Mouse (Mus musculus): Measurements from ENCODE around the gene Sec63.

Gene Sec63

DNA sequence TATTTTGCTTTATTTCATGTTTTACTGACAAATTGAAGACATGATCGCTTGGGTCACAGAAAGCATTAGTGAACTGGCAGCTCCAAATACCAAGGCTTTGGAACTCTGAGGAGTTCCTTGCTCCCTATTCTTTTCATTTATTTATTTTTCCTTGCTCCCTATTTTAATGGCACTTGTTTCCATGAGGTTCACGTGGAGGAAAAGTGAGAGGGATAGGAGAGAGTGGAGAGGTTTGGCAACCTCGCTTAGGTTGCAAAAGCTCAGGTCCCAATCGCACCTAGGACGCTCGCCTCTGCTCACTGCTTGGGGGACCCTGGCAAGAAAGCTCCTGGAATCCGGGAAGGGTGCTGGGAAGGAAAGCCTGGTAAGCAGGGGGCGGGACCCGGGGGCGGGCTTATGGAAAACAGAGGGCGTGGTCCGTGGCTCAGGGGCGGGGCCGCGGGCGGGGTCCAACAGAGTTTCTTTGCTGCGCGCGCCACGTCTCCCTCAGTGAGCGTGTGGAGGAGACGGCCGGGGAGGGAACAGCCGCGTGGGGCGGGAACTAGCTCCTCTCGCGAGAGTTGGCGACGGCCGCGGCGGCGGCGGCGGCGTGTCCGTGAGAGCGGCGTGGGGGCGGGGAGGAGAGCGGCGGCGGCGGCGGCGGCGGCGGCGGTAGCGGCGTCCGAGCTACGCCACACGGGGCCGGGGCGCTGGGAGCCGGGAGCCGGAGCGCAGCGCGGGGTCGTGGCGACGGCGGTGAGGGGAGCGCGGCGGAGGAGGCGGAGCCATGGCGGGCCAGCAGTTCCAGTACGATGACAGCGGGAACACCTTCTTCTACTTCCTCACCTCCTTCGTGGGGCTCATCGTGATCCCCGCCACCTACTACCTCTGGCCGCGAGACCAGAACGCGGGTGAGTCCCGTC lies at the start of gene Sec63:
Gene Sec63 (plus strand): TSS at position 498 of the 902 bp plus-strand sequence.
- peak; percentile 98 for DNase-seq (ENCODE audit: low spot score)

DNA sequence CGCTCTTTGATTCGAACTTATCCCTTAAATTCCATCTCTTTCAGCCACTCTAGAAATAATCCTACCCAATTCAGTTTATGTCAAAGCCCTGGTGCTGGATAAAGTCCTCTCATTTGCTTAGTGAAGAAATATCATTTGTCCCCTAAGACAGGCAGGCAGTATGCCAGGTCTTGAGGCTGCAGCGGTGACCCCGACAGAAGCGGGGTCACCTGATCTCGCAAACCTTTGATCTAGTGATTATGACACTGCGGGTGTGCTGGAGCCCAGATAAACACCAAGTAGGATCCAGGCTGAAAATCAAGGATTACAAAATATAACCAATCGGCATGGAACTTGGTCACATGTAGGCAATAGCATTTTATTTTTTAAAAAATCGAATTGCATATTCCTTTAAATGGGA lies 46.6 kb upstream of the Sec63 start:
- DNase-seq (ENCODE audit: low spot score): no peak

DNA sequence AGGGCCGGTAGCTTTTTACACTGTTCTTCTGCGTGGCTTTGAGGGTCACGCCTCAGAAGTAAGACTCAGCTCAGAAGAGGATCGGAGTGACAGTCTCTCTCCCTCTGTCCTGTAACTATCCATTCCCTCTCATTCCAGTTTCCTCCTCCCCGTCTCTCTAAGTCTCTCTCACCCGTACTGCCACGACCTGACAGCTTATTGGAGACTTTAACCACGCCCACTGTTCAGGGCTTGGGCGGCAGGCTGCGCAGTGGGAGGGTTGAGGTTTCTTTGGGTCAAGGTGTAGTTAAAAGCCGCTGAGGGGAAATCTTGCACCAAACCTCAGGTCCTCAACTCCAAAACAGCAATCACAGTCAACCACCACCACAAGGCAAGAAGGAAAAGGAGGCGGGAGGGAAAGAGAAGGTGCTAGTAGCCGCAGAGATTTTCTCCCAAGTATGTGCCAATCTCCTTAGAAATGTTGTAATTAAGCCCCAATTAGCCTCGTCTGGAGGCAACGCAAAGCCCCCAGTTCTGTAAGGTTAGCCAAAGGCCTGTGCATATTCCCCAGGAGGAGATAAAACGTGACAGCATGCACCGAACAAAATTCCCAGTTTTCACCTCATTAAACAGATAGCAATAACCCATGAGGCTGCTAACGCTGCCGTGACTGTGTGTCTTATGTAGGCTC lies 45.8 kb upstream of the Sec63 start:
- DNase-seq (ENCODE audit: low spot score): no peak

DNA sequence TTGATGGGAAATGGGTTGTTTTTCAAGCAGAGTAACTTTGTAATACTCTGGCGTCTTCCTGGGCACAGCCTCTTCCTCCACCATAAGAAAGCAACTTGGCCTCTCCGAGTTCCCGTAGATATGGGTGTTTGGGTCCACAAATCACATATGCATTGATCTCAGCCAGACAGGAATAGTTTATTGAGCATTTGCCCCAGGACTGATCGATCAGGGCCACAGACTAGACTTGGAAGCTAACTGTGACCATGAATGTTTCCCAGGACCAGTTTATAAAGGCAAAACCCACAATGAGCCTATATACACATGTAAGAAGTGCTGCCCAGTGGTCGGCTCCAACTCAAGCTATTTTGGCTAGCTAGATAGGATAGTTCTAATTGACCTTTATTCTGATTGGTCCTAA lies 39.2 kb upstream of the Sec63 start:
- no peak for DNase-seq (ENCODE audit: low spot score)

DNA sequence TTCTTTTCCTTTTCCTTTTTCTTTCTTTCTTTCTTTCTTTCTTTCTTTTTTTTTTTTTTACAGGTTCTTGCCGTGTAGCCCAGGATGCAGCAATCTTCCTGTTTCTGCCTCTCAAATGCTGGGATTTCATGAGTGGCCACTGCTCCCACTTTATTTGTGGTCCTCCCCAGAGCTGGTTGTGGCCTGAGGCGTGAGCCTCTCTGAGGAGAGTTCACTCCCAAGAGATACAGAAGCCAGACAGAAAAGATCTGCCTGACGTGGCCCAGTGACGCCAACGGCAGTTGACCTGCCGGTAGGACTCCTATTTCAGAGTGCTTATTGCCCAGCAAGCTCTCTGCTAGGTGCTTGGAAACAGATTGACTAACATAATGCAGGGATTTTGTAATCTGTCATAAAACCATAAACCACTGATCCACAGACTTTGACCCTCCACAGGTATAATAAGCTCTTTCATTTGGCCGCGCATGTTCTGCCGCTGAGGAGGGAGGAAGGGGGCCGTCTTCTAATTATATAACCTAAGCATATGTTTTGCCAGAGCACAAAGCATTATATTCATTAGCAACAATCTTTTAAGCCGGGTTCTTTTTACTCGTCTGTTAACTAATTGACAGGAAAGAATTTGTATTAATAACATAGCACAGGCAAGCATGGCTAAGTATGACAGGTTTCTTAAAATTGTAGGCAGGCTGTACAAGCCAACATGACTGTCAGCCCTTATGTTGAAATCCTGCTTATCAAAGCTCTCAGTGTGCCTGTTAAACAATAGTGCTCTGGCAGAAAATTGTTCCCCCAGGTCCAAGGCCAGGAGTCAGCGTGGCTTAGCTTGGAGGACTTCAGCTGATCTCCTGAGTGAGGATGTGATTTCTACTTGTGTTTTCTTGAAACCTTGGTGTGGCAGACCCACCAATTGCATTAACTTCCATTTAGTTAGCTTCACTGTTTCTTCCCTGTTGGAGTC lies 37.7 kb upstream of the Sec63 start:
- no peak for DNase-seq (ENCODE audit: low spot score)

DNA sequence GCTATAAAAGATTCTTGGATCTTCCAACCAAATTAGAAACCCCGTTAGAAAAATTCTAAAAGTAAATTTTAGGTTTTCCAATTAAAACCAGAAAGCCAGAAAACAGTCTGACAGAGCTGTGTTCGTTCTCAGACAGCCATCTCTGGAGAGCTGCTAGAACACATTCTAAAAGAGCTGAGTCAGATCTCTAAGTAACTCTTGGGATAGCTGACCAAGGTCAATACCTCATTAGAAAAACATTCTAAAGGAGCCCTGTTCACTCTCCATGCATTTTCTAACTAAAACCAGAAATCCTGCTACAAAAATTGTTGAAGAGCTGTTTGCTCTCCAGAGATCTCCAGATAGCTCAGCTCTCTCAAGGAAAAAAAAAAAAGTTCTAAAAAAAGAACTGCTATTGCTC lies 31.7 kb upstream of the Sec63 start:
- DNase-seq (ENCODE audit: low spot score): no peak

DNA sequence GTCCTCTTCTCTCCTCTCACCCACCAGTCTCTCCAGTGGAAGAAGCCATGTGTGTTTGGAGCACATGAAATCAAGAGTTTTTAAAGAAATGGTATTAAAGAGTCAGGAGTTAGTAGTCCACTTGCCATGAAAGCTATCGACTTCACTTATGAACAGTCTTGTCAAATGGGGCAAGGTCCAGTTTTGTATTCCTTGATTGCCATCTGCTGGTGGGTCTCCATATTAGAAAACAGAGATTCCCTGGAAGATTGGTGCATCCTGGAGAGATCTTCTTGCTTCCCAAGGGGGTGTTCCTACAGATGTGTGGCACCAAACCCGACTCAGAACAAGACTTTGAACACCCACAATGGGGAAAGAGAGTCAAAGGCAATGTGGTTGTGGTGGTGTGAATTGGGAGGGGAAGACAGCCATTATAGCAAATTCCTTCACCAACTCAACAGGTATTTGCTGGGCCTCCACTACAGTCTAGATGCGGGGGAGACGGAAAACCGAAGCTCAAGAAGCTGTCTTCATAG lies 26.7 kb upstream of the Sec63 start:
- DNase-seq (ENCODE audit: low spot score): peak; percentile 45

DNA sequence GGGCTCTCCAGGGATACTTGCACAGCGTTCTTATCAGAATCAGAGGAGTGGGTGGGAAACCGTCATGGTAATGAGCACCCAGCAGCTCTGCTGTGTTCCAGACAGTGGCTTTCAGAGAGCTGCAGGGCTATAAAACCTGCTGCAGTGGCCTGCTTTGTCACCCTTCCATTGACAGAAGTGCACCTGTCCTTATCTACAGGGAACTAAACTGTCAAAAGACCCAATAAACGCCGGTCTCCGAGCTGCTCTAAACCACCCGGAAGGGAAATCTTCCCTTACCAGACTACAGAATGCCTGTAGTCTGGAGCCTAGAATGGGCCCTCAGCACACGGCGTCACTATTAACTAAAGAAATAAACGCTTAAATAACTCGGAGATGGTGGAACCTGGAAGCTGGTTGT lies 9.5 kb upstream of the Sec63 start:
- DNase-seq (ENCODE audit: low spot score): no peak

DNA sequence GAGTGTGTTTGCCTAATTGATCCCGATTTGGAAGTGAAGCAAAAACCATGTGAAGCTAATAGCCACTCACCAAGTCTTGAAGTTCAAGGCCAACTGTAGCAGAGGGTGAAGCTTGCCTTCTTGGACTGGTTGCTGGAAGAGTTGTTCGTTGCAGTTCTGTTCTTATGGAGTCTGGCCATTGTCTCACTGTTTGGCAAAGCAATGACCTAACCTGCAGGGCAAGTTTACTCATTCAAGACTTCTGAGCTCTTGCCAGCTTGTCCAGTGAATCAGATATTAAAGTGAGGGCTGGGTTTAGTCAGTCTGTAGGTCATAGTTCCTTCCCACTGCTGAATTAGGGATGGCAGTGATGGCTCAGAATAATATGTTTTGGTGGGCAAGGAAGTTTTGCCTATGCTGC lies 7.0 kb upstream of the Sec63 start:
- no peak for DNase-seq (ENCODE audit: low spot score)

DNA sequence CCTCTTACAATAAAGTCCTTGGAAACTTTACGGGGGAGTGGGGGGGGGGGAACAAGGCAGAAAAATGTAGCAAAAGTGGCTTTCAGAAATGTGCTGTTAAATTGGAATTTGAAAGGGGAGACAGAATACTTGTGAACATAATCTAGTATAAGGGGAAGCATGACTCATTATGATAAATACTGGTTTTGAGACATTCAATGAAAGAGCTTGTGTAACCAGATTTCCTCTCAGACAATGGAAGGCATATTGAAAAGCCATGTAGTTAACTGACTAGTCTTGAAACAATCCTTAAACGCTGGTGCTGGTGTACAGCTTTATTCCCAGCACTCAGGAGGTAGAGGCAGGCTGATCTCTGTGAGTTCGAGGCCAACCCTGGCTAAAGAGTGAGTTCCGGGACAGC lies 1.6 kb upstream of the Sec63 start:
- no peak for DNase-seq (ENCODE audit: low spot score)

DNA sequence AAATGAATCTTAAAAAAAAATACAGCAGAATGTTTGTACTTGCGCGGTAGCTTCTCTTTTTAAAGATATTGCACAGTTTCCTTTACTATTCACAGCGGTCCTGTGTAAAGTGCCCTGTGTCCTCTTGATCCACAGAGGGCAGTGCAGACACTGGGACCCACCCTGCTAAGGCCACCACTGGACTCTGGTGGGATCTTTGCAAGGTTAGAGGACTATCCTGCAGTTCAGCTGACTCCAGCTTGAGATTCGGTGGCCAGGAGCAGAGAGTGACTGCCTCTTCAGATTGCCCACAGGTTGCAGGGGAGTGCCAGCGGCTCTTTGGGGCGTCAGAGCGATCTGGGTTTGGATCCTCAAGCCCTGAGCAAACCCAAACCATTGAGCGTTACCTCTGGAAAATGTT lies 967 bp upstream of the Sec63 start:
- peak; percentile 6 for DNase-seq (ENCODE audit: low spot score)

DNA sequence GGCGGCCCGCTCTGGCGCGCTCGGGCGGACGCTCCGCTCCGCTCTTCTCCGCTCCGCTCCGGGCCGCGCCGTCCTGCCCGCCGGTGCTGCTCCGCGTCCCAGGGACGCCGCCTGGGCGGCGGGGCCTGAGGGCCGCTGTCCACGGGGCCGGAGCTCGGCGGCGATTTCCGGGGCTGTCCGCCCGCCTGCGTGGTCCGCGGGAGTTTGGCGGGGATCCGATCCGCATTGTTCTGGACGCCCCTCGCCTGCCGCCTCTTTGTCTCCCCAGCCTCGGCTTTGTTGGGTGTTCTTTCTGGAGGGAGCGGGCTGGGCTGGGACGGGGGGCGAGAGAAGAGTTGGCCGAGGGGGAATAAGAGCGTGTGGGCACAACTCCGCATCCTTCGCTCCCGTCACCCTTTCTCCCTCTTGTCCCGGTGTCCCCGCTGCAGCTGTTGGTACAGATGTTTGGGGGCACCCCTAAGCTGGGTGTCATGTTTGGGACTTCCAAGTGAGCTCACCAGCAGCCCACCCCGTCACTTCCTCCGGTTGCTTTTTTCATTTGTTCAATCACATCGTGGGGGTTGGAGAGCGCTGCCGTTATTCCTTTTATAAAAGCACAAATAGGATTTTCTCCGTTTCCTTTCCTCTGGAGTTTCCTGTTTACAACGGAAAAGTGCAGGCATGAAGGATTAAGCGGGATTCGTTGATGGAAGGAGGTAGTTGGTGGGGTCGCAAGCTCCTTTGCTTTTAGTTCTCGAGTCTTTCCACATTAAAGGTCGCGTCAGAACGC lies 789 bp downstream of the Sec63 start:
- peak; percentile 44 for DNase-seq (ENCODE audit: low spot score)

DNA sequence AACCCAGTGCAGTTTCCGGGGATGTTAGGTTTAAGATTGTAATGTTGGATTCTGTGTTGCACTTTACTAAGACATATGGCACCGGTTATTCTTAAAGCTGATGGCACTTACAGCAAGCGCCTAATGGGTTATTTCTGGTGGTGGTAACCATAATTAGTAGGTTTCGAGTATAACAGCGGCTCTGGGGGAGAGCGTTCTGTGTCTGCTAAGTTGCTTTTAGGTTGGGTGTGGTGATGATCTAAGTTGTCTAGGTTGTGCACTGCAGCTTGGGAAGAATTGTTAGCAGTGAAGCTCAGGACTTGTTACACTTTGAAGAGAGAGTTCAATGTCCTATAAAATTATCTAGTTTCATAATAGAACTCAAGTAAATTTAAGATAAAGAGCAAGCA lies 1.4 kb downstream of the Sec63 start:
- DNase-seq (ENCODE audit: low spot score): no peak

DNA sequence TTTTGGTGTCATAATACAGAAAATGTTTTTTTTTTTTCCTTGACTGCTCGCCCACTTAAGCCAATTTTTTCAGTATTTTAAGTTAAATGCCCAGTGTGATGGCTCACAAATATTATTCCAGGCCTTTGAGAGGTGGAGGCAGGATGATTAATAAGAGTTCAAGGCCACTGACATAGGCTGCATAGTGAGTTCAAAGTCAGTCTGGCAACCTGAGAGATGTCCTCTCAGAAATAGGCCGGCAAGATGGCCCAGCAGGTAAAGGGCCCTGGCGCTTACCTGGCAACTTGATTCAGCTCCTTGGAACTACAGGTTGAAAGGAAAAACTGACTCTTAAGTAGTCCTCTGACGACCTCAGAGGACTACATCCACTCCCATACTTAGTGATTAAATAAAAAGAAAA lies 1.9 kb downstream of the Sec63 start:
- no peak for DNase-seq (ENCODE audit: low spot score)

DNA sequence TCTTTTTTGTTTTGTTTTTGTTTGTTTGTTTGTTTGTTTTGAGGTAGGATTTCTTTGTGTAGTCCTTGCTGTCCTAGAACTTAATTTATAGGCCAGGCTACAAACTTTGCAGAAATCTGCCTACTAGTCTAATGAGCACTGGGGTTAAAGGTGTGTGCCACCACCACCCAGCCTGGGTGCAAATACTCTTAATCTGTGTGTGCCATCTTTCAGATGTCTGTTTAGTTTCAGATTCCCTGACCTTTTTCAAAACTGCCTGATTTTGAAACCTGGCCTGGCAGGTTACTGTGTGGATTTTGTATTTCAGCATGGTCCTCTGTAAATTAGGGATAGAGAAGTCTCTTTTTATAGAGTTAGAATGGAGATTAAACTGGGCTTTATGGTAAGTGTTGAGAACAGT lies 4.0 kb downstream of the Sec63 start:
- no peak for DNase-seq (ENCODE audit: low spot score)

DNA sequence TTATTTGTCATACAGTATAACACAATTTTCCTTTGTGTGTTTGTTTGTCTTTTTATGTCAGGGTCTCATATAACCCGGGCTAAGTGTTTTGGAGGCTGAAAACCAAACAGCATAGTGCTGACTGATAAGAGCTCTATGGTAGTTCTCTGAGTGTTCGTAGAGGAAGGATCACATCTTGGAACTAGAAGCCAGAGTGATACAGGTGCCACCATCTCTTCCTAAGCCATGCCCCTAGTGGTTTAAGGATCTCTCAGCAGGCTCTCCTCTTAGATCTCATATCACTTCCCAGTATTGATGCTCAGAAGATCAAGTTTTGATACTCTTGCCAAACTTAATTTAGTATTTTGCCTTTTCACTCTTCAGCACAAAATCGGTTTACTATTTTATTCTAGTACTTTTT lies 14.2 kb downstream of the Sec63 start:
- DNase-seq (ENCODE audit: low spot score): no peak

DNA sequence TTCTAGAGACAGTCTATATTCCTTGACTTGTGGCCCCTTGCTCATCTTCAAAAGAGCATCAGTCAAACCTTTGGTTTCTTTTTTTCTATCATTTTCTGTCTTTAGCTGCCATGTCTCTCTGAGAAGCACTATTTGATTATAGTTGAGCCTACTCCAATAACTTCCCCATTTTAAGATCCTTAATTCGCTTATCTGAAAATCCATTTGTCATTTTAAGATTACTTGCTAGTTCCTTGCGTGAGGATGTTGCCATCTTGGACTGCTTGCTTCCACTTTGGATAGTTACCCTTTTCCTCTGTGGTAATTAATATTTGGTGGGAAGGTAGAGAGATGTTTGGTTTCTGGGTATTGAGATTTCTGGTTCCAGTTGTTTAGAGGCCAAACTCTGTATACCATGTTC lies 19.5 kb downstream of the Sec63 start:
- DNase-seq (ENCODE audit: low spot score): no peak

DNA sequence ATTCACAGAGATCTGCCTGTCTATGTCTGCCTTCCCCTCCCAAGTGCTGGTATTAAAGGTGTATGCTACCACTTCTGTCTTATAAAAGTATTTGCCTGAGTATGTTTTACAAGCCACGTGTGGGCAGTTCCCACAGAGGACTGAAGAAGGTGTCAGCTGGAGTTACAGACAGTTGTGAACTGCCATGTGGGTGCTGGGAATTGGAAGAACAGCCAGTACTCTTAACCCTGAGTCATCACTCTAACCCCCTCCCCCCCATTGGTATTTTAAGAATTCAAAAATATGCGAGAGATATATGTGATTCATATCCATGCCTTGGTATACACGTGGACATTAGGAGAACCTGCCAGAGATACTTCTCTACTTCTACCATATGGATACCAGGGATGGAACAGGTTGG lies 20.4 kb downstream of the Sec63 start:
- DNase-seq (ENCODE audit: low spot score): no peak

DNA sequence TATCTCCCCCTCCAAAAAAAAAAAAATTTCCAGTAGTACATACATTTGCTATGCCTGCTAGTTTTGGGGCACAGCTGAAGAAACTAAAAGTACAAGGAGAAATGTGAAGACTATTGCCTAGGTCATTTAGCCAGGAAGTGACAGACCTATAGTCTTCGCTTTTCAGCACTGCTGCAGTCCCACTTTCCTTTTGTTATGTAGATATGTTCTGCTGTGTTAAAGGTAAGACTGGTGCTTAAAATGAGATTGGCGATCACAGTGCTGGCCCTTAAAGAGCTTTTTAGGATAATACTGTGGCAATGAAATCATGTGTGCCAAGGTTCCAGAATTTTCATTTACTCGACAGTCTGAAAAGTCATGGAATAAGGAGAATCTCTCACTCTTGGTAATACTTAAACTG lies 39.6 kb downstream of the Sec63 start:
- DNase-seq (ENCODE audit: low spot score): no peak

DNA sequence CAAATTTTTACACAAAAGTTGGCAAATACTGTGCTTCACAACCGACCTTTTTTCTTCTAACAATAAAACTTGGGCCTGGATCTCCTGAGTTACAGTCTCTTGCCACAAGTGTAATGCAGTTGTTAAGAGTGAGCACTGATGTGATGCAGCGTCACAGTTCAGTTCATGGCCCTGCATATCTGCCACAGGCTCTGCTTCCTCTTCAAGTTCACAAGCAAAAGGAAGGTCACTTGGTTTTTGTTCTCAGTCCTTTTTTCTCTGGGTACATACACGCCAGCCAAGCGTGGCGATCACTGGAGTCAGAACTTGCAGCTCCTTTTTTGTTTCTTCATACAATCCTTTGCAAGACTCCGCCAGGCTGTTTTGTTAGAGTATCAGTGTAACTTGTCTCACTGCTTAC lies 64.6 kb downstream of the Sec63 start:
- DNase-seq (ENCODE audit: low spot score): no peak

DNA sequence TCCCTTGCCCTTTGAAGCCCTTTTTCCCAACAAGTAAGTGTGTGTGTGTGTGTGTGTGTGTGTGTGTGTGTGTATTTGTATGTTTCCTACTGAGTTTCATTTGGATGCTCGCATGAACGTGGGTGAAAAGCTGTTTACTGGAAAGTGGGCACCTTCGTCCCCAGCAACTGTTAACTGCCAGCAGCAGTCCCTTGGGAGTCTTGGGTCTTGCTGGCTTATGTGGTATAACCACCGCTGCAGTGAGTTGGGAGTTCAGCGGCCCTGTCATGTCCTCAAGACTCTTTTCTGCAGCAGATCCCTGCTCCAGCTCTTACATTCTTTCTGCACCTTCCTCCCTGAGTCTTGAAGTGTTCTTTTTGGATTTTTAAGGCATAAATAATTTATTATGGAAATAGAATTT lies 65.9 kb downstream of the Sec63 start:
- DNase-seq (ENCODE audit: low spot score): no peak

DNA sequence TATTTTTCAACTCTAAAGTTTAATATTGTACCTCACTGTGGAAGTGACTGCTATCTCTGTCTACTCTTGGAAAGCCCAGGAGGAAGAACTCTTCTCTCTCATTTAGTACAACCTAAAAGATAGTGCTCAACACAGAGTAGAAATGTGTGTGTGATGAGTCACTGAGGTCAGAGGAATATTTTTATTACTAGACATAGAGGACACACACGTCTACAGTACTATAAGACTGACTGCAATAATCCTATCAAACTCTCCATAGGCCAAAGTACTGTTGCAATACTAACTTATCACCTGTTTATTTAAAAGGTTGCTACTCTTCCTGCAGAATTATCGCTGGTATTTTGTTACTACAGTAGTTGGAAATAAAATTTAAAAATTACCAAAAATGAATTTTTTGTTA lies 68.7 kb downstream of the Sec63 start:
- DNase-seq (ENCODE audit: low spot score): no peak
